Mouse (Mus musculus): ENCODE measurements around the gene Snrpa.

- TF ChIP-seq POLR2A (IDR thresholded peaks at IDR 0.05; ENCODE audit: extremely low read depth, insufficient read depth, low read length) (no peak), CTCF (IDR thresholded peaks at IDR 0.05; ENCODE audit: extremely low read depth, insufficient read depth, low read length) (no peak)
Observed at GRCm38 (mm10) chr7:27168371-27168770, 27.7 kb downstream of the Snrpa start.
